Mouse (Mus musculus) forebrain, embryonic 10.5 days (tissue): ENCODE results near the gene Cenpb. TPM values are rescaled to one million over a fixed set of nuclear protein-coding genes. Genes with fewer than 3 reads are reported as not detected.

ENCODE experiments used
- DNase-seq: peaks from one replicate; pipeline ENCODE4 v3.0.0-alpha.2; 2017; ENCODE audit warnings: low spot score; ENCODE audit errors: extremely low spot score
- H3K27ac ChIP-seq: fragments of 300-500 bp; sonication (generic); 2 replicates; pipeline ENCODE4 v1.5.1; 2016; ENCODE audit warnings: mild to moderate bottlenecking
- H3K27me3 ChIP-seq: fragments of 300-500 bp; sonication (generic); 2 replicates; pipeline ENCODE4 v1.6.1; 2016; ENCODE audit warnings: mild to moderate bottlenecking; ENCODE audit not compliant: poor library complexity, severe bottlenecking
- H3K36me3 ChIP-seq: fragments of 300-500 bp; sonication (generic); replicated peaks from 2 replicates; pipeline ENCODE4 v1.6.1; 2016; ENCODE audit warnings: mild to moderate bottlenecking, moderate library complexity
- H3K4me1 ChIP-seq: fragments of 300-500 bp; sonication (generic); 2 replicates; pipeline ENCODE4 v1.6.1; 2016
- H3K4me3 ChIP-seq: fragments of 300-500 bp; sonication (generic); 2 replicates; pipeline ENCODE4 v1.5.1; 2016; ENCODE audit warnings: mild to moderate bottlenecking, moderate library complexity
- H3K9me3 ChIP-seq: fragments of 300-500 bp; sonication (generic); 2 replicates; pipeline ENCODE4 v1.6.1; 2016; ENCODE audit warnings: mild to moderate bottlenecking, moderate library complexity
- WGBS: fragments of 180-500 bp; shearing (Covaris S2); methylation state at CpG from one replicate; pipeline ENCODE4 v1.1.7; 2016; 5-methylcytosine and 5-hydroxymethylcytosine counted together
- polyA plus RNA-seq: library from polyadenylated mRNA; unstranded; fragments of >200 nt; fragmentation: Nextera tagmentation; extraction: Ambion mirVana; gene quantifications from 2 replicates; pipeline ENCODE4 v1.2.1, GENCODE M21; 2016

Cenpb gene
- polyA plus RNA-seq, 1 experiment from 2014 or later, result 10.0 TPM

GRCm38 (mm10) chr2:131128211-131128610 is 51.7 kb downstream of the Cenpb start:
- Histone ChIP-seq H3K4me3 (peak overlapping the region; percentile 65), H3K9me3 (no peaks in the 10 kb centered on the region), H3K4me1 (peaks cover 37% of the 10 kb centered on the region), H3K36me3 (0 out of 2 replicates have a peak, but pooled peaks cover 3% of the 10 kb centered on the region), H3K27me3 (peaks cover 28% of the 10 kb centered on the region), H3K27ac (peak overlapping the region; percentile 91)
- WGBS, result 87% methylated on average over 5 of the region's 5 CpGs
- DNase-seq, result no peak

- under 1% methylated on average over 28 of the region's 28 CpGs for WGBS
- Histone ChIP-seq H3K27ac (peak within 1 kb of the TSS; percentile 91), H3K27me3 (peaks cover 28% of the 10 kb centered on the region), H3K4me1 (peaks cover 37% of the 10 kb centered on the region), H3K9me3 (no peaks in the 10 kb centered on the region), H3K36me3 (0 out of 2 replicates have a peak, but pooled peaks cover 3% of the 10 kb centered on the region), H3K4me3 (peak within 1 kb of the TSS; percentile 65)
- peak; percentile 71 for DNase-seq
Measured at GRCm38 (mm10) chr2:131127161-131127730, 52.6 kb downstream of the Cenpb start, which contains the start of gene Hspa12b. Gene Hspa12b (plus strand): TSS chr2:131127280.

- Histone ChIP-seq H3K27ac (peak overlapping the region; percentile 91), H3K4me3 (peak overlapping the region; percentile 65), H3K4me1 (peaks cover 37% of the 10 kb centered on the region), H3K27me3 (peaks cover 28% of the 10 kb centered on the region), H3K36me3 (no peaks in the 10 kb centered on the region), H3K9me3 (no peaks in the 10 kb centered on the region)
- DNase-seq, result no peak
- 39% methylated on average over 9 of the region's 9 CpGs for WGBS
Measured at GRCm38 (mm10) chr2:131125964-131126815, 53.7 kb downstream of the Cenpb start.

Other genes starting within 250 kb of the Cenpb start
- 3.1 and 3.3 TPM in 2 replicates for gene Gfra4, start 137.0 kb downstream of the Cenpb start, polyA plus RNA-seq
- 0.63 TPM in 1 of 2 replicates, not detected in the other for gene Adam33, start 116.3 kb downstream of the Cenpb start, polyA plus RNA-seq
- gene Siglec1, start 93.3 kb downstream of the Cenpb start, polyA plus RNA-seq, result 0.09 and 0.12 TPM in 2 replicates
- 8.4 and 8.7 TPM in 2 replicates for gene Hspa12b, start 52.8 kb downstream of the Cenpb start, polyA plus RNA-seq
- gene Gm11037, start 46.6 kb downstream of the Cenpb start, polyA plus RNA-seq, result not detected in 2 replicates
- 128 and 129 TPM in 2 replicates for gene 1700037H04Rik, start 20.0 kb downstream of the Cenpb start, polyA plus RNA-seq
- 65.9 and 79.3 TPM in 2 replicates for gene Cdc25b, start 6.9 kb upstream of the Cenpb start, polyA plus RNA-seq
- 4.4 and 4.6 TPM in 2 replicates for gene Spef1, start 7.2 kb upstream of the Cenpb start, polyA plus RNA-seq
- gene Ap5s1, start 27.0 kb upstream of the Cenpb start, polyA plus RNA-seq, result 23.2 and 26.9 TPM in 2 replicates
- 19.7 and 20.1 TPM in 2 replicates for gene Mavs, start 54.0 kb upstream of the Cenpb start, polyA plus RNA-seq
- 38.9 and 44.8 TPM in 2 replicates for gene Pank2, start 82.4 kb upstream of the Cenpb start, polyA plus RNA-seq
- gene Rnf24, start 172.8 kb upstream of the Cenpb start, polyA plus RNA-seq, result 7.5 and 7.7 TPM in 2 replicates